Mouse (Mus musculus): ENCODE measurements at regions not wholly inside any gene's neighbourhood (a gene's known extent, or its start where the extent isn't known, plus 50 kb on each side); places are given as distances from the start of the nearest gene placed in this dataset.

DNA sequence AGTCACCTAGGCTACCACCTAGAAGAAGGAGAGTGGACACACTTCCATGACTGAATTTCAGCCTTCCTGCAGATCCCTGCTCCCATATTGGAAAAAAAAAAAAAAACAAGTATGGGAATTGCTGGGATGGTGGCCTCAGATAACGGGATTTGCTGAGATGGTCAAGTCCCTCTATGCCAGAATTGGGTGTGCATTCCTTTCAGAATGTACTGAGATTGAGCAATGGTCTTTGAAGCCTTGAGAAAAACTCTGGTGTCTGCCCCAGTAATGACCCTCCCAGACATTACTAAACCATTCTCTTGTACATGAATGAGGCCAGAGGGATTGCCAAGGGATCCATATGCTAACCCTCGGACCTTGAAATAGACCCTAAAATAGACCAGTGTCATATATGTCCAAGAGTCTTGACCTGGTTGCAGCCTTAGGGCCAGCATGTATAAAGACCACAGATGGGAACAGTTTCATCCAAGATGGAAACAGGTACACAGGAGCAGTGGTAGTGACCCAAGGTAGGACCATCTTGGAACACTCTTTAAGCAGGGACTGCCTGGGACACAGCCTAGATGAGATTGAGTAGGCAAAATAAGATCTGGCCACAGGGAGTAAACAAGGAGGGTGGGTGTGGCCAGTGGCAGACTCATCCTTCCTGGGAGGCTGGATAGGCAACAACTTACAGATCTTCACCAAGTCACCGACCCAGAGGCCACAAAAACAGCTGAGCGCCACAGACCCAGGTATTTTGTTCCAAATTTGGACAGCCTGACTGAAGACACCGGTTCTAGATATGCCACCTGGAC, 882.9 kb upstream of the 9430069I07Rik start:
- Histone ChIP-seq H3K27ac (ENCODE audit: low read length) (no peak overlapping the region), H3K4me2 (replicated peaks; ENCODE audit: low read depth, low read length) (no peak overlapping the region), H3K9ac (replicated peaks; ENCODE audit: low read length) (no peak overlapping the region), H3K27me3 (ENCODE audit: insufficient read depth, low read length) (no peaks in the 10 kb centered on the region), H3K36me3 (ENCODE audit: insufficient read depth, low read length) (no peaks in the 10 kb centered on the region), H3K4me1 (ENCODE audit: insufficient read depth, low read length) (no peaks in the 10 kb centered on the region), H3K9me3 (ENCODE audit: low read length) (no peaks in the 10 kb centered on the region), H3K4me3 (ENCODE audit: low read length) (no peak overlapping the region)
- 94% methylated on average over 5 of the region's 5 CpGs for WGBS
- ATAC-seq (ENCODE audit: low FRiP score, low TSS enrichment): no peak

DNA sequence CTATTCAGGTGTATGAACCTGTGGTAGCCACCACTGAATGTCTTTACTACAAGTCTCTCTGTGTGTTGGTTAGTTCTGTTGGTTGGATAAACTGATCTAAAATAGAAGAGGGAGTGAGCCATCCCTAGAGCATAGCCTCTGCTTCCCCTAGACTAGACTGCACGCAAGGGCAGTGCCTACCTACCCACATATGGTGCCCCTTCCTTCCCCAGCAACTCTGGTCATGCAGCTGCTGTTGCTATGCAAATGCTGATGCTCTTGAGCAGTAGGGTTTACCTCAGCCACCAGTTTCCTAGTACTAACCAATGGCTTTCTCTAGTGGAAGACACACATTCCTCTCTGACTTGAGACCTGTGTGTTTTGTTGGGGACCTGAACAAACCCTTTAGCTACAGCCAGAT, 881.0 kb upstream of the 9430069I07Rik start:
- no peak for ATAC-seq (ENCODE audit: low FRiP score, low TSS enrichment)
- 82% methylated on average over 1 of the region's 1 CpGs for WGBS
- no peak overlapping the region for H3K27ac ChIP-seq (ENCODE audit: low read length)

DNA sequence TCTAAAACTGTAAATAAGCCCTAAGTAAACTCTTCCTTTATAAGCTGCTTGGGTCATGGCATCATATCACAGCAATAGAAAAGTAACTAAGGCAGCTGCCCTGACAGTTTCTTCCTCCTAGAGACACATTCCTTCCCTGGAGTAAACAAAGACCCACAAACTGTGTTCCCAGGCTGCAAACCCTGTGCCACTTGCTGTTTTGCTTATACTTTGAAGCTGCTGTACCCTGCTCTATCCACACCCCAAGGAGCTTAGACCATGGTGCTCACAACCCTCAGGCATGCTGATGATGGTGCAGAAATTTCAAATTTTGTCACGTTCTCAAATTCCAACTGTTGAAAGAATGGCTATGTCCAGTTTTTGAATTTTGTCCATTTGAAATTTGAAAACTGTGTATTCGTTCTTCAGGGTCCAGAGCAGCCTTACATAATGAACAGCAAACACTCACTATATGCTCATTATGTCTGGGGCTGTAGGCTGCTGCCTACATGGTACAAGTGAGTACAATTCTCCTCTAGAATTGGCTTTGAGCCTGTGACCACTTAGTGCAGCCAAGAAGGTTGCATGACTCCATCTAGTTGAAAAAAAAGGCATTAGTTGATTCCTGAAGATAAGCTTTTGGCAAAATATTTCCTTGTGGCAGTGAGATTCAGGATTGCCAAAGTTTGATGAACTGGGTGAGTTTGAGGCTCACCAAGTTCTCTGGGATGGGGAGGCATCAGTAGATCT, 876.5 kb upstream of the 9430069I07Rik start:
- WGBS: 81% methylated on average over 2 of the region's 2 CpGs
- H3K4me3 ChIP-seq (ENCODE audit: low read length): no peak overlapping the region
- H3K27me3 ChIP-seq (ENCODE audit: insufficient read depth, low read length): no peaks in the 10 kb centered on the region
- no peak overlapping the region for H3K9ac ChIP-seq (replicated peaks; ENCODE audit: low read length)
- no peaks in the 10 kb centered on the region for H3K9me3 ChIP-seq (ENCODE audit: low read length)
- ATAC-seq (ENCODE audit: low FRiP score, low TSS enrichment): no peak
- no peaks in the 10 kb centered on the region for H3K36me3 ChIP-seq (ENCODE audit: insufficient read depth, low read length)
- H3K4me2 ChIP-seq (replicated peaks; ENCODE audit: low read depth, low read length): no peak overlapping the region
- no peaks in the 10 kb centered on the region for H3K4me1 ChIP-seq (ENCODE audit: insufficient read depth, low read length)
- no peak overlapping the region for H3K27ac ChIP-seq (ENCODE audit: low read length)

More for the DNA sequence above, 881.0 kb upstream of the 9430069I07Rik start:
- no peak overlapping the region for H3K9ac ChIP-seq (replicated peaks; ENCODE audit: low read length)
- H3K4me1 ChIP-seq (ENCODE audit: insufficient read depth, low read length): no peaks in the 10 kb centered on the region
- no peaks in the 10 kb centered on the region for H3K36me3 ChIP-seq (ENCODE audit: insufficient read depth, low read length)
- H3K4me3 ChIP-seq (ENCODE audit: low read length): no peak overlapping the region
- H3K4me2 ChIP-seq (replicated peaks; ENCODE audit: low read depth, low read length): no peak overlapping the region
- H3K27me3 ChIP-seq (ENCODE audit: insufficient read depth, low read length): no peaks in the 10 kb centered on the region
- H3K9me3 ChIP-seq (ENCODE audit: low read length): no peaks in the 10 kb centered on the region

DNA sequence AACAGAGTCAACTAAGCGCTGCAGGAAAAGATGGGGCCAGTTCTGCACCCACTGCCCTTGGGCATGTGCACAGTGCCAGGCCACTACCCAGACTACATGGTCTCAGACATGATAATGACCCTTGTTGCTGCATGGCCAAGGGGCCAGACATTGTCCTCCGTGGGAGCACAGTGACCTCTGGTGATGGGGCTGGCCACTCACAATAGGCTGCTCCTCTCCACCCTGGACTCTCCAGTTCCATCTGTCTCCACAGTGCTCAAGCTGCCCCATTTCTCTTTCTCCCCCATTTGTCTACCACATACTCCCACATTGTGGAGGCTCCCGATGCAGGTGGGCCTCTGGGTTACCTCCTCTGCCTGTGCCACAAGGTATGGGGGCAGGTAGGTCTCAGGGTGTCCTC, 871.9 kb upstream of the 9430069I07Rik start:
- H3K4me1 ChIP-seq (ENCODE audit: insufficient read depth, low read length): no peaks in the 10 kb centered on the region
- no peak overlapping the region for H3K27ac ChIP-seq (ENCODE audit: low read length)
- H3K4me2 ChIP-seq (replicated peaks; ENCODE audit: low read depth, low read length): no peak overlapping the region
- 0 out of 2 replicates have a peak, but pooled peaks have one; percentile 42 for ATAC-seq (ENCODE audit: low FRiP score, low TSS enrichment)
- H3K36me3 ChIP-seq (ENCODE audit: insufficient read depth, low read length): no peaks in the 10 kb centered on the region
- 89% methylated on average over 3 of the region's 3 CpGs for WGBS
- H3K9me3 ChIP-seq (ENCODE audit: low read length): no peaks in the 10 kb centered on the region
- no peak overlapping the region for H3K9ac ChIP-seq (replicated peaks; ENCODE audit: low read length)
- H3K27me3 ChIP-seq (ENCODE audit: insufficient read depth, low read length): no peaks in the 10 kb centered on the region
- no peak overlapping the region for H3K4me3 ChIP-seq (ENCODE audit: low read length)
